Mouse (Mus musculus): ENCODE results near the gene Atp8a2.

- TF ChIP-seq CHD2 (IDR thresholded peaks at IDR 0.05; ENCODE audit: low read depth, low read length): no peak
- TF ChIP-seq MAFK (IDR thresholded peaks at IDR 0.05; ENCODE audit: insufficient read depth, low read depth, low read length): no peak
- TF ChIP-seq ZC3H11A (IDR thresholded peaks at IDR 0.05; ENCODE audit: borderline replicate concordance, low read depth, low read length): no peak
Measured at GRCm38 (mm10) chr14:59801961-59802599, 394.9 kb downstream of the Atp8a2 start.
